Mouse (Mus musculus) G1E (cell line): ENCODE measurements around the gene Plekha7.

Experiments
- CTCF ChIP-seq: IDR thresholded peaks from 2 replicates; pipeline ENCODE4 v1.5.1; 2012; ENCODE audit warnings: low read depth, low read length, inconsistent platforms, mixed read lengths
- GATA1 ChIP-seq: IDR thresholded peaks from 2 replicates; pipeline ENCODE4 v1.6.1; 2012; ENCODE audit warnings: borderline replicate concordance, low read length, inconsistent platforms, mixed read lengths
- GATA2 ChIP-seq: IDR thresholded peaks from 2 replicates; pipeline ENCODE4 v1.6.1; 2012; ENCODE audit warnings: low read depth, low read length, inconsistent platforms, borderline replicate concordance
- POLR2AphosphoS5 ChIP-seq: IDR thresholded peaks from 2 replicates; pipeline ENCODE4 v1.6.1; 2012; ENCODE audit warnings: low read depth, low read length, inconsistent platforms; ENCODE audit not compliant: insufficient replicate concordance
- TAL1 ChIP-seq: conservative IDR thresholded peaks from 2 replicates; pipeline ENCODE4 v1.6.1; 2012; ENCODE audit warnings: low read depth, low read length, inconsistent platforms, mixed read lengths

DNA sequence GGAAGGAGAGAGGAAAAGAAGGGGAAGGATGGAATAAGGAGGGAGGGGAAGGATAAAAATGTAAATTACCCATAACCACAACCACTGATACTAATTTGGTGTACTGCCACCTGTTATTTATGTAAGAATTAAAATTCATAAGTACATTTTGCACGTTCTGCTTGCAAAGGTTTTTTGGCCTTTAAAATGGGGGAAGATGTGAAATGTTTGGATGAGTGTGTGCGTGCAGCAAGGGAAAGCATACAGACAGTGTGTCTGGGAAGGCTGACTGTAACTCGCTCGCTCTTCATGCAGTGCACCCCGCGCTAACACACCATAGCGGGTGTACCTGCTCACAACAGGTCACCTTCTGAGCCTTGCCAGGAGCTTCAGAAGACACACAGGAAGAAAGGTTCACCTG, 90.4 kb downstream of the Plekha7 start:
- TF ChIP-seq GATA1 (no peak), POLR2AphosphoS5 (no peak), CTCF (no peak), TAL1 (no peak), GATA2 (no peak)
